Mouse (Mus musculus) hindbrain, embryonic 14.5 days (tissue): Measurements from ENCODE around the gene Havcr2. TPM values are rescaled to one million over a fixed set of nuclear protein-coding genes. Genes with fewer than 3 reads are reported as not detected.
"Not testable (repeated sequence)": the region's sequence is repeated elsewhere in the genome, so short reads cannot be mapped to it uniquely, and the experiment has no call there.

ENCODE experiments used
- ATAC-seq: fragments of 200-750 bp; cut with Nextera tagmentation; 2 replicates; pipeline ENCODE4 v1.8.0; 2017; ENCODE audit warnings: moderate number of reproducible peaks, mild to moderate bottlenecking, moderate TSS enrichment, moderate library complexity; ENCODE audit not compliant: low FRiP score
- DNase-seq: peaks from one replicate; pipeline ENCODE4 v3.0.0-alpha.2; 2015; ENCODE audit warnings: low spot score
- H3K27ac ChIP-seq: fragments of 300-500 bp; sonication (generic); 2 replicates; pipeline ENCODE4 v1.5.1; 2014; ENCODE audit warnings: mild to moderate bottlenecking, moderate library complexity
- H3K27me3 ChIP-seq: fragments of 300-500 bp; sonication (generic); 2 replicates; pipeline ENCODE4 v1.6.1; 2014; ENCODE audit warnings: mild to moderate bottlenecking, low read length, mixed read lengths; ENCODE audit not compliant: control insufficient read depth, insufficient read depth
- H3K36me3 ChIP-seq: fragments of 300-500 bp; sonication (generic); replicated peaks from 2 replicates; pipeline ENCODE4 v1.6.1; 2014; ENCODE audit not compliant: control insufficient read depth, insufficient read depth
- H3K4me1 ChIP-seq: fragments of 300-500 bp; sonication (generic); replicated peaks from 2 replicates; pipeline ENCODE4 v1.6.1; 2014; ENCODE audit warnings: antibody characterized with exemption, low read length, mixed read lengths; ENCODE audit not compliant: control insufficient read depth, insufficient read depth
- H3K4me2 ChIP-seq: fragments of 300-500 bp; sonication (generic); replicated peaks from 2 replicates; pipeline ENCODE4 v1.6.1; 2014; ENCODE audit warnings: mild to moderate bottlenecking, moderate library complexity
- H3K4me3 ChIP-seq: fragments of 300-500 bp; sonication (generic); replicated peaks from 2 replicates; pipeline ENCODE4 v1.5.1; 2014; ENCODE audit warnings: mild to moderate bottlenecking, low read length
- H3K9ac ChIP-seq: fragments of 300-500 bp; sonication (generic); 2 replicates; pipeline ENCODE4 v1.6.1; 2014
- H3K9me3 ChIP-seq: fragments of 300-500 bp; sonication (generic); 2 replicates; pipeline ENCODE4 v1.6.1; 2016; ENCODE audit warnings: low read length; ENCODE audit not compliant: control insufficient read depth
- WGBS: fragments of 180-500 bp; shearing (Covaris S2); extraction: QIAGEN DNeasy Blood & Tissue Kit; methylation state at CpG from one replicate; pipeline ENCODE4 v1.1.7; 2014; 5-methylcytosine and 5-hydroxymethylcytosine counted together
- polyA plus RNA-seq: library from polyadenylated mRNA; unstranded; fragments of >200 nt; fragmentation: Nextera tagmentation; extraction: Ambion mirVana; gene quantifications from 2 replicates; pipeline ENCODE4 v1.2.1, GENCODE M21; 2014

Gene Havcr2
- polyA plus RNA-seq, result 0.14 and 0.23 TPM in 2 replicates

DNA sequence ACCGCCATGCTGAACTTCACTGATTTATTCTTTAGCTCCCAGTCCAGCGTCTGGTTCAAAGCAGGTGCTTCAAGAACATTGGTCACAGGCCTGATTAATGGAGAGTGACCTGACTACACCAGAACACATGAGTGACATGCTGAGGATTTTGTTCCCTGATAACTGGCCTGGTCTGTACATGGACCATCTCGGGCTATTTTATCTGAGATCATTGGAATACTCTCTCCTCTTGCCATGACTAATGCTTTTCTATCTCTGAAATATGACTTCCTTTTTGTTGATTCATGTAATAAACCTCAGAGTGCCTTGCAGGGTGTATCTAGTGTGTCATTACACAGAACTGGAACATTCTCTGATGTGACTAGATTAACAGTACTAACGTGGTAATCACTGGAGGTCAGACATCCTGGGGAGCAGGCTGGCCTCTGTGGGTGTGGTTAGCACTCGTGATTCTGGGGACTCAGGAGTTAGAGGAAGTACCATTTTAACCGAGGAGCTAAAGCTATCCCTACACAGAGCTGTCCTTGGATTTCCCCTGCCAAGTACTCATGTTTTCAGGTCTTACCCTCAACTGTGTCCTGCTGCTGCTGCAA, at the start of gene Havcr2:
TSS of gene Havcr2 (plus strand) at position 483 of the 593 bp plus-strand sequence.
- no peak within 1 kb of the TSS for H3K27ac ChIP-seq
- H3K9me3 ChIP-seq, result no peaks in the 10 kb centered on the region
- H3K4me2 ChIP-seq, result no peak within 1 kb of the TSS
- DNase-seq (no peak), ATAC-seq (no peak)
- no peaks in the 10 kb centered on the region for H3K27me3 ChIP-seq
- no peak within 1 kb of the TSS for H3K4me3 ChIP-seq
- no peaks in the 10 kb centered on the region for H3K36me3 ChIP-seq
- H3K9ac ChIP-seq, result no peak within 1 kb of the TSS
- WGBS, result 80% methylated on average over 6 of the region's 6 CpGs
- no peaks in the 10 kb centered on the region for H3K4me1 ChIP-seq

DNA sequence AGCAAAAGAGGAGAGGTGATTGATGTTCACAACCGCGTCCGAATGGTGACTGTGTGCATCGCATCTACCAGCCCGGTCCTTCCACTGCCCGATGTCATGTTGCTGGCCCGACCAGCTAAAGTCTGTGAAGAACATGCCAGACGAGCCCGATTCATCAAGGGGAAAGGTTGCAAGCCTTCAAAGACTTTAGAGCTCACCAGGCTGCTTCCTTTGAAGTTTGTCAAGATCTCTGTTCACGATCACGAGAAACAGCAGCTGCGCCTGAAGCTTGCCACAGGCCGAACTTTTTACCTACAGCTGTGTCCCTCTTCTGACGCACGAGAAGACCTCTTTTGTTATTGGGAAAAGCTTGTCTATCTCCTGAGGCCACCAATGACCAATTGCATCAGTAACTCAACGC, 49.7 kb upstream of the Havcr2 start:
- DNase-seq (no peak), ATAC-seq (no peak)
- H3K9ac ChIP-seq, result no peak overlapping the region
- WGBS, result 87% methylated on average over 16 of the region's 16 CpGs
- H3K27me3 ChIP-seq, result no peaks in the 10 kb centered on the region
- no peaks in the 10 kb centered on the region for H3K9me3 ChIP-seq
- no peak overlapping the region for H3K4me3 ChIP-seq
- no peak overlapping the region for H3K27ac ChIP-seq
- H3K4me1 ChIP-seq, result no peaks in the 10 kb centered on the region
- no peaks in the 10 kb centered on the region for H3K36me3 ChIP-seq
- no peak overlapping the region for H3K4me2 ChIP-seq

DNA sequence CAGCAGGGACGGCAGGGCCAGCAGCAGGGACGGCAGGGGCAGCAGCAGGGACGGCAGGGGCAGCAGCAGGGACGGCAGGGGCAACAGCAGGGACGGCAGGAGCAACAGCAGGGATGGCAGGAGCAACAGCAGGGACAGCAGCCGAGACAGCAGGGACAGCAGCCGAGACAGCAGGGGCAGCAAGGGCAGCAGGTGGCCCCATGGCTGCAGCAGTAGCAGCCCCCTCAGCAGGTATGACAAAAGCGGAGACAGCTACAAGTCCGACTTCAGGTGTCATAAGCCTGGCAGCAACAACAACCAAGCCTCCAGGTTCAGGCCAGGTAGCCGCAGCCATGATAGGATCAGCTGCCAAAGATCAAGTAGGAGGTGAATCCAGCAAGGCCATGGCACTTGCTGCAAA, 48.0 kb upstream of the Havcr2 start:
- no peak overlapping the region for H3K27ac ChIP-seq
- H3K4me1 ChIP-seq, result no peaks in the 10 kb centered on the region
- no peak for ATAC-seq
- no peak overlapping the region for H3K9ac ChIP-seq
- H3K4me2 ChIP-seq, result no peak overlapping the region
- no peaks in the 10 kb centered on the region for H3K27me3 ChIP-seq
- H3K36me3 ChIP-seq, result no peaks in the 10 kb centered on the region
- no peak for DNase-seq
- no peaks in the 10 kb centered on the region for H3K9me3 ChIP-seq
- 37% methylated on average over 10 of the region's 10 CpGs for WGBS
- H3K4me3 ChIP-seq, result no peak overlapping the region

DNA sequence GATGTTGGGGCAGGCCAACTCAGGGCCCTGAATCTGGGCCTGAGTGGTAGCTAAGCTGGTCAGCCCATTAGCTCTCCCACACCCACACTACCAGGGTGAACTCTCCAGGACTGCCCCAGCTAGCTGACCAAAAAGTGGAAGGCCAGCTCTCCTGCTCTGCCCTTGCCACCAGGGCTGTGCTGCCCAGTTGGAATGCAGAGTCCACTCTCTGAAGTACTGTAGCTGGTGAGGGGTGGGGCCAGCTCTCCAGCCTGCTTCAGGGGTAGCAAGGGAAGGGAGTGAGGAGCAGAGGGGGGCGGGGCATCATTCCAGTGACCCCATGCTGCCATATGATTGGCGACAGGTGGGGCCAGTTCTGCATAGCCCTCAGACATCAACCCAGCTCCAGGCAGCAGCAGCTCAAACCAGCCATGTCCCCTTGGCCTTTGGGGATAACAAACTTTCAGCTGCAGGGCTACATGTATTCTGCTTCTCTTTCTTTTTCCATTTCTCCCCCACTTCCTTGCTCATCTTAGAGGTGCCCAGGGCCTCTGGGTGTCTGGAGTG, 44.6 kb upstream of the Havcr2 start:
- no peak for ATAC-seq
- Histone ChIP-seq H3K4me2 (no peak overlapping the region), H3K9me3 (no peaks in the 10 kb centered on the region), H3K27ac (no peak overlapping the region), H3K9ac (no peak overlapping the region), H3K4me1 (no peaks in the 10 kb centered on the region), H3K27me3 (no peaks in the 10 kb centered on the region), H3K4me3 (no peak overlapping the region), H3K36me3 (no peaks in the 10 kb centered on the region)
- no peak for DNase-seq
- WGBS, result 39% methylated on average over 2 of the region's 2 CpGs

DNA sequence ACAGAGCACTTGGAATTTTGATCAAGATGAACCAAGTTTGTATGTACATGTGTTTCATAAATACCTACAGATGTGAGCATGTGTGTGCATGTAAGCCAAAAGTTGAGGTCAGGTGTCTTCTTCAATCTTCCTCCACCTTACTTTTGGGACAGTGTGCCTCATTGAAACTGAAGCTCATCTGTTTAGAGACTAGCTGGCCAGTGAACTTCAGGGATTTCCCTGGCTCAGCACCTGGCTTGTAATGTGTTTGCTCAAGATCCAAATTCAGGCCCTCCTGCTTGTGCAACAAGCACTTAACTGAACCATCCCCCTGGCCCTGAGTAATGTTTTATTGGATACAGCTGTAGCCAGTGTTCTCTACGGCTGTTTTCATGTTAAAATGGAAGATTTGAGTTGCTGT, 36.3 kb upstream of the Havcr2 start:
- Histone ChIP-seq H3K9ac (no peak overlapping the region), H3K36me3 (no peaks in the 10 kb centered on the region), H3K4me3 (no peak overlapping the region), H3K27ac (no peak overlapping the region), H3K27me3 (no peaks in the 10 kb centered on the region), H3K4me1 (no peaks in the 10 kb centered on the region), H3K9me3 (no peaks in the 10 kb centered on the region), H3K4me2 (no peak overlapping the region)
- WGBS, result 83% methylated on average over 1 of the region's 1 CpGs
- ATAC-seq, result no peak
- DNase-seq, result no peak

DNA sequence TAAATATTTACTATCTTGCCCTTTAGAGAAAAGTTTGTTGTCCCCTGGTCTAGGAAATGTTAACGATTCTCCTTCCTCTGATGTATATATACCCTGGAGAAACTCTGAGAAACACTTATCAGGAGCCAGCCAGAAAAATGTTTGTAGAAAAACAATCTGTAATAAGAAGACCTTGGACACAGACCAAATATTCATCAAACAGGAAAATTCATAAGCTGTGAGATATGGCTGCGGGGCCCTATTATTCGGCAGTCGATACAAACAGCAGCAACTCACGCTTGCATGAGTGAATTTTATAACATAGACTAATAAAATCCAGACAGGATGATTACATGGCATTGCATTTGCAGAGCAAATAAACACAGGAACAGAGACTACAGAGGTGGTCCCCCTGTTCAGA, 35.9 kb upstream of the Havcr2 start:
- no peak overlapping the region for H3K4me2 ChIP-seq
- H3K9me3 ChIP-seq, result no peaks in the 10 kb centered on the region
- H3K9ac ChIP-seq, result no peak overlapping the region
- no peaks in the 10 kb centered on the region for H3K36me3 ChIP-seq
- no peak for DNase-seq
- no peak overlapping the region for H3K27ac ChIP-seq
- 84% methylated on average over 5 of the region's 5 CpGs for WGBS
- no peak overlapping the region for H3K4me3 ChIP-seq
- no peaks in the 10 kb centered on the region for H3K4me1 ChIP-seq
- no peaks in the 10 kb centered on the region for H3K27me3 ChIP-seq
- ATAC-seq, result no peak

DNA sequence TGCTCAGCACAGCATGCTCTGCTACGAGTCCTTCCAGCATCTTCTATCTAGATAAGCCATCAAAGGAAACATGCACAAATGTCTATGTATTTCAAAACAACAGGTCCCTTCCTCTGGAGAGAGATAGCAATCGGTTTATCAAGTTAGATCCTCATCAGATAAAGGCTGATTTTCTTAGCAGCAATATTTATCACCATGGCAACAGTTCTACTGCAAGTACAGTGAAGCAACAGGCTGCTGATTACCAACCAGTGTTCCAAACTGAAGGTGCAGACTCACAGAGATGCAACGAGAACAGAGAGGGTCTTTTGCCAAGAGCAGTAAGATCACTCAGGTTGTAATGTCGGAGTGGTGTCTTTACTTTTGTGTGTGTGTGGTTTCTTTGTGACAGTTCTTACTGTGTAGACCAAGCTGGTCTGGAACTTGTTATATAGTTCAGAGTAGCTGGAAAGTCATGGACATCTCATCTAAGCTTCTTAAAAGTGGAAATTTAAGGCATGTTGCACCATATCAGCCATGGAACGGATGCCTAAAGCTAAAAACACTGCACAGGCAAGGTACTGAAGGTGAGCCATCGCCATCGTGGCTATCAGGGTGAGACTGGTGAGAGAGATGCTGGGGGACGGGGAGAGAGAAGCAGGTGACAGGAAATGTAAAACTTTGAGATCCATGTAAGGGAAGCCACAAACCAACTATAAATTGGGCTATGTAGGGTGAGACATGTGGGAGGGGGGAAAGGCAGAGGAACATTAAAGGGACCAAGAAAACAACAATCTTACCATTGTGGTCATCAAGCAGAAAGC, 33.4 kb upstream of the Havcr2 start:
- no peaks in the 10 kb centered on the region for H3K36me3 ChIP-seq
- H3K4me1 ChIP-seq, result no peaks in the 10 kb centered on the region
- H3K27me3 ChIP-seq, result no peaks in the 10 kb centered on the region
- no peak overlapping the region for H3K9ac ChIP-seq
- no peak overlapping the region for H3K4me3 ChIP-seq
- no peak for ATAC-seq
- H3K9me3 ChIP-seq, result no peaks in the 10 kb centered on the region
- 85% methylated on average over 8 of the region's 8 CpGs for WGBS
- DNase-seq, result no peak
- no peak overlapping the region for H3K4me2 ChIP-seq
- H3K27ac ChIP-seq, result no peak overlapping the region

DNA sequence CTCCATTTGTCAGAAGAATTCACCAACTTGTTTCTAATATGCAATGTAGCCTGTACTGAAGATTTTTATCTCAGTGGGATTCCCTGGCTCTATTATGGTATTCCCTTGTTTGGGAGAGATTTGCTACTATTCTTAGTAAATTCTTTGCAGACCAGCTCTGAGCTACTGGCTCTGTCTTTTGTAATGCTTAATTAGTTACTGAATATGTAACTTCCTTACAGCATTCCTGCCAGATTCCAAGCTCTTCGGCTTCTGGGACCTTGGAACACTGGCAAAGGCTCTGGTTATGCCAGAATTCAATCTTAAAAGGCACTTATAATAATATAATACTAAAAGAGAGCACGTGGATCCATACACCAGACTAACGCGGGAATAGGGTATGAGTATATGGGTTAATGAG, 26.6 kb upstream of the Havcr2 start:
- not testable (repeated sequence) for H3K36me3 ChIP-seq, ATAC-seq

DNA sequence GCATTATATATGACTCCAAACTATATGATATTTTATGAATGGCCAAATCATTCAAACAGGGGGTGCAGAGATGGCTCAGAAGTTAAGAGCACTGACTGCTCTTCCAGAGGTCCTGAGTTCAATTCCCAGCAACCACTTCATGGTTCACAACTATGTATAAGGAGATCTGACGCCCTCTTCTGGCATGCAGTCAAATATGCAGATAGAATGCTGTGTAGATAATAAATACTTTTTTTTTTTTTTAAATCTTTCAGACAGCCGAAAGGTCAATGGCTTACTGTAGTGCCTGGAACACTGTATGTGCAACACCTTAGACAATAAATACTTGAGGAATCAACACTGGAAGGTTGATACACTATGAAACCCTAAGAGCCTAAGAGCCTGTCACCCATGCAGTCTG, 24.6 kb upstream of the Havcr2 start:
- Histone ChIP-seq H3K36me3 (no peaks in the 10 kb centered on the region), H3K9me3 (no peaks in the 10 kb centered on the region), H3K4me1 (no peaks in the 10 kb centered on the region), H3K9ac (no peak overlapping the region), H3K4me2 (no peak overlapping the region), H3K27ac (no peak overlapping the region), H3K4me3 (no peak overlapping the region), H3K27me3 (no peaks in the 10 kb centered on the region)
- ATAC-seq (no peak), DNase-seq (no peak)
- WGBS, result 97% methylated on average over 2 of the region's 2 CpGs

More for the DNA sequence above, 26.6 kb upstream of the Havcr2 start:
- H3K9ac ChIP-seq, DNase-seq, H3K4me3 ChIP-seq, H3K4me2 ChIP-seq, H3K4me1 ChIP-seq, H3K9me3 ChIP-seq, H3K27me3 ChIP-seq, H3K27ac ChIP-seq: not testable (repeated sequence)
- 37% methylated on average over 4 of the region's 4 CpGs for WGBS
